Mouse (Mus musculus) layer of hippocampus, adult 2 months (tissue): Measurements from ENCODE around the gene Hectd4. TPM values are rescaled to one million over a fixed set of nuclear protein-coding genes. Genes with fewer than 3 reads are reported as not detected.
"Not testable (repeated sequence)": the region's sequence is repeated elsewhere in the genome, so short reads cannot be mapped to it uniquely, and the experiment has no call there.

Experiments
- DNase-seq, 2 experiments: peaks; one replicate each; pipeline ENCODE4 v3.0.0; 2022; ENCODE audit warnings: low spot score in 2 of 2
- H3K27ac ChIP-seq: fragments of 200-600 bp; 2 replicates; pipeline ENCODE4 v1.8.1; 2022
- H3K4me3 ChIP-seq: fragments of 200-600 bp; 2 replicates; pipeline ENCODE4 v1.8.1; 2022; ENCODE audit warnings: mild to moderate bottlenecking
- CTCF ChIP-seq: fragments of 200-600 bp; conservative IDR thresholded peaks from 2 replicates; pipeline ENCODE4 v1.8.1; 2022; ENCODE audit warnings: antibody characterized with exemption, mild to moderate bottlenecking, moderate library complexity
- total RNA-seq, 2 experiments: library from RNA; stranded (reverse); gene quantifications; 2 replicates each; pipeline ENCODE4 v1.2.3; 2021

Gene Hectd4
- total RNA-seq, 2 experiments from 2014 or later: 170 to 175 TPM

DNA sequence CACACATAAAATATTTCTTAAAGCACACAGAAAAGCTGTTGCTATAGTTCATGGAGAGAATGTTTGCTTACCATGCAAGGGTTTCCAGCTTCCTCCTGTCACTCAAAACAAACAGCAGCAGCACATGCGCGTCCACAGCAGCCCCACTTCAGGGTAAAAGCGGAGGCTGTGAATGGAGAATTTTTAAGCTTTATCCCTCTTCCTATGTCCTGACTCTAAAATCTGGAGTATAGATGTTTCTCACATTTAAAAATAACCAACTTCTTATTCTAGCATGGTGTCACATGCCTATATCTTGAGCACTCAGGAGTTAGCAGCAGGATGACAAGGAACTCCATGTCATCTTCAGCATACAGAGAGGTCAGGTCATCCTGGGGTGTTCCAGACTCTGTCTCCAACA, 70.3 kb downstream of the Hectd4 start:
- TF ChIP-seq CTCF: no peak
- DNase-seq: no peak

DNA sequence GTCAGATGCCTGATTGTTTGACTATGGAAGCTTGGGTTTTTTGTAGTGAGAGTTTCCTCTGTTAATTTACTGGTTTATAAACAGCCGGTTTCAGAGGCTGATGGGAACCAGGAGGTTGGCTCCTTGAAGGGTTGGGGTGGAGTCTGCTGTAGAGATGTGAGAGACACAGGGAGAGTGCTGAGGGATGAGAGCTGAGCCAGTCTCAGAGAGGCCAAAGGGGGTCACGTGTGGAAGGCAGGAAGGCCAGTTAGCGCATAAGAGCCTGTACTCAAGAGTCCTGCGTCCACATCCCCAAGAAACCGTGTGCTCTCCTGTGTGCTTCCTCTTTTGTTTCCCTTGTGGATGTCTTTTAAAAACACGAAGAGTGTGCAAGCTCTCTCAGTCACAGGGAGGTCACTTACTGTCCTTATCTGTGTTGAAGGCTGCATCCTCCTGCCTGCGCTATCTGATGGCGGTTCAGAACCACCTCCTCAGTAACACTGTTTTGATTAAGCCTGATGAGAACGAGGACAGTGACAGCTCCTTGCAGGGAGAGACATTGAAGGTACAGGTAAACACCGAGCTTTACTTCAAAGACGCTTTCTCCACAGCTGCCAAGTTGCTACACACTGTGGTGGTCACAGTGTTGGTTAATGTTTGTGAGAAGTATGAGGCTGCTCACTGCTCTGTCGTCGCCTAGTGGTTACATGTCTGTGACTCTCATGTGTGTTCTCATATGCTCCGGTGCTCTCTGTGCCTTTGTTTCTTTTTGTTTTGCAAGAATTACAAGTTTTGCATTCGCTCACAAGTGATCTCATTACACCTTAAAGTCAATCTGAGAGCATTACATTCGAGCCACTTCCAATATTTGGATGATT, 72.5 kb downstream of the Hectd4 start:
- no peak; the same call in 1 of the 2 replicates for TF ChIP-seq CTCF
- Histone ChIP-seq H3K4me3 (no peak overlapping the region), H3K27ac (no peak overlapping the region)
- no peak for DNase-seq

More for the DNA sequence above, 70.3 kb downstream of the Hectd4 start:
- no peak overlapping the region for H3K27ac ChIP-seq
- H3K4me3 ChIP-seq: no peak overlapping the region

DNA sequence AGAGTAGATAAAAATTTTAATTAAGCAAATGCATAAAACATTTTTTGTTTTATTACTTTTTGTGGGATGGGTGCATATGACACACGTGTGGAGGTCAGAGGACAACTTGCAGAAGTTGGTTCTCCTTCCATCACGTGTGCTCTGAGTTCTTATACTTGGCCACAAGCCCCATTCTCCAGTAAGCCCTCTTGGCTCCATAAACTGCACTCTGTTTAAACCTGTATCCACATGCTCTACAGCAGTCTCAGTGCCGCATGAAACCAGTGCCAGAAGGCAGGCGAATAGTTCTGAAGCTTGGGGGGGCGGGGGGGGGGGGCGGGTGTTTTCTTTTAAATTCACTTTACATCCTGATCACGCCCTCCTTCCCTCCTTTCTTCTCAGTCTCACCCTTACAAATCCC, 85.0 kb downstream of the Hectd4 start:
- no peak for TF ChIP-seq CTCF
- no peak overlapping the region for H3K27ac ChIP-seq
- DNase-seq: no peak
- no peak overlapping the region for H3K4me3 ChIP-seq

DNA sequence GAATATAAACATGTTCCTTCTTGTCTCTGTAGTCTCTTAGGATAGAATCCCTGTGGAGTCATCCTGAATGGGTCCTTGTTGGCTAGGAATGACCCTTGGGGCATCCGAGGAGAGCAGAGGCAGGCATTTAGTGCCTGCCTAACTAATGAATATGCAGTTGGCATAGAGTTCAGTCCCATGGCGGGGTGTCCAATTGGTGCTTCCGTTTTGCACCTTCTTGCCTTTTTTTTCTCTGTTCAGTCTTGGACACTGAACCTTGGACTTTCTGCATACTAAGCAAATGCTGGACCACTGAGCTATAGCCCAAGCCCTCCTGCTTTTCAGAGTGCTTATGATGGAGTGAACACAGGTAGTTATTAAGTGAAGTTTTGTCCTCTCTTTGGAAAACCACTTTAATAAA, 87.6 kb downstream of the Hectd4 start:
- peak overlapping the region; percentile 20; the same call in 1 of the 2 replicates for H3K27ac ChIP-seq
- TF ChIP-seq CTCF: no peak
- DNase-seq: no peak
- no peak overlapping the region for H3K4me3 ChIP-seq

DNA sequence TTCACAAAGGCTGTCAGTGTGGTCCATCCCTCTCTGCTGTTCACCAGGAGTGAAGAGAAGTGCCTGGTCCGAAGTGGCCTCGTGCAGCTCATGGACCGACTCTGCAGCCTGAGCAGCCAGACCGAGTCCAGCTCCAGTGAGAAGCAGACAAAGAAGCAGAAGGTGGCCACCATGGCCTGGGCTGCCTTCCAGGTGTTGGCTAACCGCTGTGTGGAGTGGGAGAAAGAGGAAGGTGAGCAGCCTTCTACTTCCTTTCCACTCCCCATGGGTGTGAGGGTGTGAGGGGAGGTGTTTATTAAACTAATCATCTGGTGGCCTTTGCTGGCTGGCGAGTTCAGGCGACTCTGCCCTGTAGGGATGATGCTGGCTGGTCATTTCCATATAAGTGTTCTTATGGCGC, 91.6 kb downstream of the Hectd4 start:
- Histone ChIP-seq H3K27ac (peak overlapping the region; percentile 46; the same call in 1 of the 2 replicates), H3K4me3 (no peak overlapping the region)
- TF ChIP-seq CTCF: no peak
- no peak for DNase-seq

DNA sequence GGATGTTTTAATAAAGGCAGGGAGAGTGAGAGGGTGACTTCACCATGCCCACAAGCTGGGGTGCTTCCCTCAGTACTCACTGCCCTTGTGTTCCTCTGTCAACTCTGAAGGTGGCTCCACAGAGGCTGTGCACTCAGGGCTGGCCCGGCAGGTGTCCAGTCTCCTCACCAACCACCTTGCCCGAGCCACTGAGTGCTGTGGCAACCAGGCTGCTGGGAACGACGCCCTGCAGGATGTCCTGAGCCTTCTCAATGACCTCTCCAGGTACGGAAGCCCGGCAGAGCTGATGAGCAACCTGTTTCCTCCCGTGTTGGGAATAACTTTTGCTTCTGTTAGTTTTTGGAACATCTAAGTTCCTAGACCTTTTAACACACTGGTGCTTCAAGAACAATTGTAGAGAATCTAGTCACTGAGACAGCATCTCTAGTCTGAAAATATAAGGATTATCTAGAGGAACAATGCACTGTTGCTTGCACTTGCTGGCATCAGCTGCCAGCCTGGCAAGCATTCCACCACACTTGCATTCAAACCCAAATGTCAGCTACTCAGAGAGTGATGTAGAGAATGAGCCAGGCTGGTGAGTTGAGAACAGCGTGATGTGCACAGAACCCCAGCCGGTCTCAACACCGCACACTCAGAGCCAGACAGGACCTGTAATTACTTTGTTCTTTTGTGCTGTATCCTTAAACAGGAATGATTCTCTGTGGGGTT, 93.9 kb downstream of the Hectd4 start:
- DNase-seq: peak; percentile 65 to 78
- H3K27ac ChIP-seq: peak overlapping the region; percentile 74
- no peak overlapping the region for H3K4me3 ChIP-seq
- TF ChIP-seq CTCF: no peak

DNA sequence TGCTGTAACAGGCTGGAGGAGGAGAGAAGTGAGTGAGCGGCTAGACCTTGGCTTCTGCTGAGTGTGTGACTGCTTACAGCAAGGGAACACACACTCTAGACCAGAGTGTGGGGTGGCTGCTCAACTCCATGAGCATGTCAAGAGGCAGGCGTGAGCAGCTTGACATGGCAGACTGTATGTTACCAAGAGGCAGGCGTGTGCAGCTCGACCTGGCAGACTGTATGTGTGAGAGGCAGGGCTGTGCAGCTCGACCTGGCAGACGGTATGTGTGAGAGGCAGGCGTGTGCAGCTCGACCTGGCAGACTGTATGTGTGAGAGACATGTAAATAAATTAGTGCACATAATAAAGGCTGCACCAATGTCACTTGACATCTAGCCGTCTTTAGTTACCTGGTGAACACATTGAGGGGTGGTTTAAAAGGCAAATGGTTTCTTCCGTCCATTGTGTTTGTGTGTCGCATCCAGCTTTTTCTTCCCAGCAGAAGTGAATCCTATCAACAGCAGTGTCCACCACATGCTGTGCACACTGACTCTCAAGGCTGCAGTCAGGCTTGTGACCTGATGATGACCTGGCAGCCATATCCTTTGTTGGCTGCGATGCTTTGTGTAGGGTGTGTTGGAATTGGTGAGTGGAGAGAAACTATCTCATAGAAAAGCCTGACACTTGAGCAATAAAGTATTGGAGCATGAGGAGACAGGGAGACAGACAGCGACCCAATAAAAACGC, 106.2 kb downstream of the Hectd4 start:
- Histone ChIP-seq H3K27ac (no peak overlapping the region; the same call in 1 of the 2 replicates), H3K4me3 (no peak overlapping the region)
- no peak for DNase-seq
- TF ChIP-seq CTCF: no peak

DNA sequence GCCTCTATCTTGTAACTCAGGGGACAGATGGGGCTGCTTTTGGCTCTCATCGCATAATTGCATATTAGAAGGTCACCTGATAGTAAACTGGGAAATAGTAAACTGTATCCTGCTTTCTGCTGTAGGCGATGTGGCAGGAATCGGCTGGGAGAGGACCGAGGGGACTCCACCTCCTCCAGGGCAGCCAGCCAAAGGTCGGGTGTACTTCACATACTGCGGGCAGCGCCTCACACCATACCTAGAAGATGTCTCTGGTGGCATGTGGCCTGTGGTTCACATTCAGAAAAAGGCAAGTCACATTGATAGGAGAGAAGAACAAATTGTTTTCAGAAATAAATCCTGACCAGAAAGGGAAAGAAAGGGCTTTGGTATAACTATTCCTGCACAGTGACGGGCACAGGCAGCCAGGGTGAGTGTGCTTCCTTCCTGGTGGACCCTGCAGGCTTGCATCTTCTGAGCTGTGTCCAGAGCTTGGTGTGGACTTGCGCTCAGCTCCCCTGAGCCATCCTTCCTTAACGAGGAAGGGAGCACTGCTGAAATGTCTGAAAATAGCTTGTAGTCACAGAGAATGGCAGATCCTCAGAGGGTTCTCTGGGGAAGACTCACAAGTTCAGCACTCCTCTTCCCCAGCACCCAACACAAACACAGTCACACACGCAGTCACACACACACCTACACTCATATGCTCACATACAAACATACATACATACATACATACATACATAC, 109.5 kb downstream of the Hectd4 start:
- Histone ChIP-seq H3K4me3 (no peak overlapping the region; the same call in 1 of the 2 replicates), H3K27ac (peak overlapping the region; percentile 74)
- DNase-seq: no peak
- TF ChIP-seq CTCF: no peak

DNA sequence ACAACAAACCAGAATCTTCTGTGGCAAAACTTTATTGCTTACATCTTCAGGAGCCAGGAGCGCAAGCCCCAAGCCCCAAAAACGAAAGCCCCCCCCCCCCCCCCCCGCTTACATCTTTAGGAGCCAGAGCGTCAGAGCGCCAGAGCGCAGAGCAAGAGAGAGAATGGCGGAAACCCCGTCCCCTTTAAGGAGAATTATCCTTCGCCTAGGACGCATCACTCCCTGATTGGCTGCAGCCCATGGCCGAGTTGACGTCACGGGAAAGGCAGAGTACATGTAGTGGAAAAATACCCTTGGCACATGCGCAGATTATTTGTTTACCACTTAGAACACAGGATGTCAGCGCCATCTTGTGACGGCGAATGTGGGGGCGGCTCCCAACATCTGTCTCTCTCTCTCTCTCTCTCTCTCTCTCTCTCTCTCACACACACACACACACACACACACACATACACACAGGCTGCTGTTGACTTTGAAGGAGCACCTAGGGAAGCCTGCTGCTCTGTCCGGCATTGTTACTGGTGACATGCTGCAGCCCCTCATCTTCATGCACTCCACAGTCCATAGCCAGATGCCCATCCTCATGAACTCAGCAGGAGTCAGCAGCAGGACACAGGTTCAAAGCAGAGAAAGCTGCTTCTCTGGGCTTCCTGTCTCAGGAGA, 110.3 kb downstream of the Hectd4 start:
- peak overlapping the region; percentile 65 for H3K27ac ChIP-seq
- not testable (repeated sequence) for DNase-seq, H3K4me3 ChIP-seq

DNA sequence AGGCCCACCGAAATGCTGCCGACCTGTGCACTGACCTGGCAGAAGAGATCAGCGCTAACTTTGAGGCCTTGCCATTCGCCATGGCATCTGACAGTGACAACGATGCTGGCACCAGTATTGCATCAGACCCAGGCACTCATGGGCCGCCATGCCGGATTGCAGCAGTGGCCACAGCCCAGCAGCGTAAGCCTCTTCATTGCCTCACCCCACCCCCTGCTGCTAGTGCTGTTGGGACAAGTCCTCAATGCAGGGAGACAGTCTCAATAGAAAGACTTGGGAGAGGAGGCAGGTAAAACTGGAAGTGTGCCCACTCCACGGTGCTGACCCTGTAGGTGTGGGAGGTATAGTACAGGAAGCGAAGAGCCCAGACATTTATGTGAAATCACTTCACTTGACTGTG, 111.7 kb downstream of the Hectd4 start:
- no peak overlapping the region for H3K4me3 ChIP-seq
- TF ChIP-seq CTCF: no peak
- DNase-seq: no peak
- H3K27ac ChIP-seq: no peak overlapping the region

DNA sequence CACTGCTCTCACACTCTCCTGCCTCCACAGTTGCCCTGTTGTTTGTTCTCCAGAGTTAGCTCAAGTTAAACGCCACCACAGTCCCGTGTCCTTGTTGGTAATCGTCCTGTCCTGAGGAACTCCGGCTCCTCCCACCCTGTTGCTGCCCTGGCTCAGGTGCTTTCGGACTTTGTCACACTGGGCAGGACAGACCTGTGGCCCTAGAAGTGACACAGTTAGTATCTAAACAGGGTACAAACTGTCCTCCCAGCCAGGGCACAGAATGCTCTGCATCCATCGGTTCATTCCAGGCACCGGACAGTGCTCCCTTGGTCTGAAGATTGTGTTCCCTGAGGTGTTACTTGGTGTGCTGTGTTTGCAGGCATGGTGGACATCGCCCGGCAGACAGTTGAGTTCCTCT, 114.0 kb downstream of the Hectd4 start:
- TF ChIP-seq CTCF: no peak
- H3K4me3 ChIP-seq: no peak overlapping the region
- H3K27ac ChIP-seq: no peak overlapping the region
- DNase-seq: no peak

DNA sequence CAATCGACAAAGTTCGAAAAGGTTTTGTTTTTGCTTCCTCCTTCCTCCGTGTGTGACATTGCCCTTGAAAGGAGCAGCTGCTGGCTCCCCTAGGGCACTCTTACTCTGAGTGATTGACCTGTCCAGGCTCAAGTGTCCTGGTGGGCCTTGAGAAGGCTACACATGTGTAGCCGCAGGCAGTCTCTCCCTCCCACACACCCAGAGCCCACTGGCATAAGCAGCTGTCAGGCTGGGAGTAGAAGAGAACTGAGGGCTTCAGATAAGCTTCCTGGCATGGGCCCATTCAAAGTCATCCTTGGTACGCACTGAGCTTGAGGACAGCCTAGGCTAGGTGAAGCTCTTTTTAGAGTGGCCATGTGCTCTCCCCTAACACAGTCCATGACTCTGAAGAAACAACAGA, 114.4 kb downstream of the Hectd4 start:
- no peak for TF ChIP-seq CTCF
- Histone ChIP-seq H3K27ac (no peak overlapping the region), H3K4me3 (no peak overlapping the region)
- no peak for DNase-seq
